Mouse (Mus musculus) adrenal gland, adult 8-10 months (tissue): ENCODE measurements at regions not wholly inside any gene's neighbourhood (a gene's known extent, or its start where the extent isn't known, plus 50 kb on each side); places are given as distances from the start of the nearest gene placed in this dataset.

ENCODE experiments used
- DNase-seq: peaks from one replicate; pipeline ENCODE4 v3.0.0; 2022

- no peak for DNase-seq
These were observed 62.4 kb upstream of the Tab2 start for GRCm38 (mm10) chr10:8018229-8019026.

- no peak for DNase-seq
These were observed 60.7 kb upstream of the Tab2 start for GRCm38 (mm10) chr10:8016741-8017140.

- DNase-seq: no peak
These were observed 55.7 kb upstream of the Tab2 start for GRCm38 (mm10) chr10:8011744-8012143.

GRCm38 (mm10) chr10:8011138-8011537 lies 55.1 kb upstream of the Tab2 start:
- no peak for DNase-seq

- no peak for DNase-seq
These were observed 53.8 kb upstream of the Tab2 start for GRCm38 (mm10) chr10:8009855-8010254.

- no peak for DNase-seq
These were observed 51.9 kb upstream of the Tab2 start for GRCm38 (mm10) chr10:8007990-8008368.

DNA sequence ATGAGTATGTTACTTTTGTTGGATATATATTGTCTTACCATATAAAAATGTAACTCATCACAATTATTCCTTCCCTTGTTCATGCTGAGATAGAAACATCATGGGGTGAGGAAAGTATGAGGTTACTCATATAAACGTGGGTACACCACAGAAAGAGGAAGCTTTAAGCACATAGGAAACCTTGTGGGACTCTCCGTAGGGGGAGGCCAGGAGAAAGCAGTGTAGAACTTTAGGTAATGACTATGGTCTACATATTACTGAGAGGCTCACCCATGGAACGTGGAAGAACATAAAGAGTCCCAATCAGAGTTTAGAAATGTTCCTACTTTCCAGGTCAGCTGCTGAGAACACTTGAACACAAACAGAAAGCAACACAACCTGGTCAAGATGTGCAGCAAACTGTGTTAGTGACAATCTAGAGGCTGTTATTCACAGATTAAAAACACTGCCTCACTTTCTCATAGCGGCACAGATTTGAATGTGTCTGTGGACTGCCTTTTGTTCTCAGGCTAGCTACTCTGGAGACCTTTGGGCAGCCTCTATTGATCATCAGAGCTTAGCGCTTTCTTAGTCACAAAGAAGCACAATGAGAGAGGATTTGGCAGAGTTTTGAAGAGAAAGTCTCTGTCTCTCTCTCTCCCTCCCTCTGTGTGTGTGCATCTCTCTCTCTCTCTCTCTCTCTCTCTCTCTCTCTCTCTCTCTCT lies 51.4 kb upstream of the Tab2 start:
- no peak for DNase-seq
